Mouse (Mus musculus): ENCODE results near the gene Ube2d3.
"Not testable (repeated sequence)": the region's sequence is repeated elsewhere in the genome, so short reads cannot be mapped to it uniquely, and the experiment has no call there.

The Ube2d3 gene

GRCm38 (mm10) chr3:135436901-135437616 lies 890 bp upstream of the Ube2d3 start:
- in situ Hi-C loops (cut with MboI; ENCODE audit: unreplicated experiment in 2 of 2), result loop anchor here in 1 of 2 experiments (25.0 kb wide), 1 partner anchor 1250 kb away; no protein-coding TSS in a partner anchor

- in situ Hi-C loops (cut with MboI; ENCODE audit: unreplicated experiment in 2 of 2), result loop anchor here in 1 of 2 experiments (25.0 kb wide), 1 partner anchor 1249 kb away; no protein-coding TSS in a partner anchor
These were observed 573 bp downstream of the Ube2d3 start for GRCm38 (mm10) chr3:135438531-135438912.

GRCm38 (mm10) chr3:135438913-135439531 lies 1.1 kb downstream of the Ube2d3 start:
- in situ Hi-C loops (cut with MboI; ENCODE audit: unreplicated experiment in 2 of 2), result loop anchor here in 1 of 2 experiments (25.0 kb wide), 1 partner anchor 1248 kb away; no protein-coding TSS in a partner anchor

- in situ Hi-C loops (cut with MboI; ENCODE audit: unreplicated experiment in 2 of 2), result loop anchor here in 1 of 2 experiments (25.0 kb wide), 1 partner anchor 1248 kb away; no protein-coding TSS in a partner anchor
These were observed 1.7 kb downstream of the Ube2d3 start for GRCm38 (mm10) chr3:135439651-135440050.

GRCm38 (mm10) chr3:135440221-135440620 lies 2.3 kb downstream of the Ube2d3 start:
- in situ Hi-C loops (cut with MboI; ENCODE audit: unreplicated experiment in 2 of 2), result loop anchor here in 1 of 2 experiments (25.0 kb wide), 1 partner anchor 1247 kb away; no protein-coding TSS in a partner anchor

- in situ Hi-C loops (cut with MboI; ENCODE audit: unreplicated experiment in 2 of 2), result loop anchor here in 1 of 2 experiments (25.0 kb wide), 1 partner anchor 1247 kb away; no protein-coding TSS in a partner anchor
These were observed 2.7 kb downstream of the Ube2d3 start for GRCm38 (mm10) chr3:135440621-135441020.

- in situ Hi-C loops (cut with MboI; ENCODE audit: unreplicated experiment in 2 of 2), result loop anchor here in 1 of 2 experiments (25.0 kb wide), 1 partner anchor 1242 kb away; no protein-coding TSS in a partner anchor
These were observed 7.0 kb downstream of the Ube2d3 start for GRCm38 (mm10) chr3:135444930-135445329.

GRCm38 (mm10) chr3:135458981-135459380 lies 21.0 kb downstream of the Ube2d3 start:
- in situ Hi-C loops (cut with MboI; ENCODE audit: unreplicated experiment in 2 of 2), result no loop called here

- in situ Hi-C loops (cut with MboI; ENCODE audit: unreplicated experiment in 2 of 2), result no loop called here
These were observed 30.5 kb downstream of the Ube2d3 start for GRCm38 (mm10) chr3:135468402-135468801.

- in situ Hi-C loops (cut with MboI; ENCODE audit: unreplicated experiment in 2 of 2), result no loop called here
These were observed 31.2 kb downstream of the Ube2d3 start for GRCm38 (mm10) chr3:135469146-135469545.

- in situ Hi-C loops (cut with MboI; ENCODE audit: unreplicated experiment in 2 of 2), result no loop called here
These were observed 32.0 kb downstream of the Ube2d3 start for GRCm38 (mm10) chr3:135469974-135470373.

- in situ Hi-C loops (cut with MboI; ENCODE audit: unreplicated experiment in 2 of 2), result no loop called here
These were observed 32.9 kb downstream of the Ube2d3 start for GRCm38 (mm10) chr3:135470823-135471222.

- in situ Hi-C loops (cut with MboI; ENCODE audit: unreplicated experiment in 2 of 2), result no loop called here
These were observed 37.1 kb downstream of the Ube2d3 start for GRCm38 (mm10) chr3:135475025-135475424.

- in situ Hi-C loops (cut with MboI; ENCODE audit: unreplicated experiment in 2 of 2), result no loop called here
These were observed 38.3 kb downstream of the Ube2d3 start for GRCm38 (mm10) chr3:135476286-135476685.

- in situ Hi-C loops (cut with MboI; ENCODE audit: unreplicated experiment in 2 of 2), result no loop called here
These were observed 39.0 kb downstream of the Ube2d3 start for GRCm38 (mm10) chr3:135476977-135477376.

- in situ Hi-C loops (cut with MboI; ENCODE audit: unreplicated experiment in 2 of 2), result not testable (repeated sequence)
These were observed 41.1 kb downstream of the Ube2d3 start for GRCm38 (mm10) chr3:135479090-135479489.

GRCm38 (mm10) chr3:135480767-135481166 lies 42.8 kb downstream of the Ube2d3 start:
- in situ Hi-C loops (cut with MboI; ENCODE audit: unreplicated experiment in 2 of 2), result no loop called here

GRCm38 (mm10) chr3:135481608-135482007 lies 43.7 kb downstream of the Ube2d3 start:
- in situ Hi-C loops (cut with MboI; ENCODE audit: unreplicated experiment in 2 of 2), result no loop called here

- in situ Hi-C loops (cut with MboI; ENCODE audit: unreplicated experiment in 2 of 2), result not testable (repeated sequence)
These were observed 46.7 kb downstream of the Ube2d3 start for GRCm38 (mm10) chr3:135484650-135485049.

GRCm38 (mm10) chr3:135485128-135485899 lies 47.4 kb downstream of the Ube2d3 start, which contains the start of gene Manba:
Gene Manba, plus strand, starts transcription at chr3:135485611.
- in situ Hi-C loops (cut with MboI; ENCODE audit: unreplicated experiment in 2 of 2), result no loop called here

GRCm38 (mm10) chr3:135485900-135486241 lies 47.9 kb downstream of the Ube2d3 start:
- in situ Hi-C loops (cut with MboI; ENCODE audit: unreplicated experiment in 2 of 2), result no loop called here

Data from v-Abl transformed pro-B cells (cell line).